ENCODE assay signal across 9 mouse cellular contexts in genomic region chr12:46371747-46372146, GRCm38 (mm10).
A peak's percentile ranks its signal among the peaks of the same experiment; 100 is the strongest.
DNase-seq lines count a peak whose midpoint lies in the region; ATAC-seq lines count a peak whose summit lies in the region.
"Had no signal": no experiment of that assay in that cellular context is flagged by ENCODE, and none has a peak within 500 bp of the region (broad histone marks: within the 10 kb centered on the region; RNA-seq: fewer than 3 reads in every experiment).

No protein-coding gene starts in this region.

- H3K4me1 ChIP-seq in hindbrain, embryonic 12.5 days, result no peaks in the 10 kb centered on the region
- peaks cover 9% of the 10 kb centered on the region for H3K4me1 ChIP-seq in neural tube, embryonic 13.5 days (replicated peaks)
- H3K4me1 ChIP-seq in heart, embryonic 11.5 days (ENCODE audit: control insufficient read depth, insufficient read depth, low read length), result no peaks in the 10 kb centered on the region
- H3K4me1 ChIP-seq: liver, embryonic 13.5 days had no signal

- H3K27ac ChIP-seq in hindbrain, embryonic 12.5 days, result no peak overlapping the region
- H3K27ac ChIP-seq in neural tube, embryonic 13.5 days (replicated peaks), result no peak overlapping the region
- H3K27ac ChIP-seq in heart, embryonic 11.5 days (ENCODE audit: low read depth, low read length), result no peak overlapping the region
- H3K27ac ChIP-seq: liver, embryonic 13.5 days had no signal

- H3K4me3 ChIP-seq in hindbrain, embryonic 12.5 days, result no peak overlapping the region
- no peak overlapping the region for H3K4me3 ChIP-seq in neural tube, embryonic 13.5 days
- H3K4me3 ChIP-seq in heart, embryonic 11.5 days (ENCODE audit: low read depth, low read length), result no peak overlapping the region
- H3K4me3 ChIP-seq: liver, embryonic 13.5 days had no signal

- H3K9me3 ChIP-seq in hindbrain, embryonic 12.5 days (replicated peaks), result no peaks in the 10 kb centered on the region
- H3K9me3 ChIP-seq in neural tube, embryonic 13.5 days, result no peaks in the 10 kb centered on the region
- no peaks in the 10 kb centered on the region for H3K9me3 ChIP-seq in heart, embryonic 11.5 days (replicated peaks; ENCODE audit: control insufficient read depth, low read length)
- H3K9me3 ChIP-seq: liver, embryonic 13.5 days had no signal

- no peak overlapping the region for H3K4me2 ChIP-seq in hindbrain, embryonic 12.5 days (replicated peaks)
- no peak overlapping the region for H3K4me2 ChIP-seq in neural tube, embryonic 13.5 days
- H3K4me2 ChIP-seq in heart, embryonic 11.5 days, result no peak overlapping the region
- H3K4me2 ChIP-seq: liver, embryonic 13.5 days had no signal

- ATAC-seq in hindbrain, embryonic 12.5 days (ENCODE audit: low FRiP score), result peak; percentile 93
- ATAC-seq in neural tube, embryonic 13.5 days (ENCODE audit: low read depth), result peak; percentile 86
- no peak for ATAC-seq in heart, embryonic 11.5 days (replicated peaks; ENCODE audit: insufficient number of reproducible peaks, low FRiP score, low TSS enrichment)

- no peaks in the 10 kb centered on the region for H3K36me3 ChIP-seq in hindbrain, embryonic 12.5 days
- no peaks in the 10 kb centered on the region for H3K36me3 ChIP-seq in neural tube, embryonic 13.5 days
- no peaks in the 10 kb centered on the region for H3K36me3 ChIP-seq in heart, embryonic 11.5 days (ENCODE audit: control insufficient read depth, insufficient read depth, low read length)
- H3K36me3 ChIP-seq: liver, embryonic 13.5 days had no signal

- DNase-seq in retina, postnatal 1 day, result peak; percentile 67
- no peak for DNase-seq in retina, embryonic 14.5 days (ENCODE audit: low spot score)
- peak; percentile 91 to 95 for DNase-seq in cerebellum, postnatal 10 days
- DNase-seq in urinary bladder, postnatal 25 days (ENCODE audit: low spot score), result no peak
- DNase-seq: heart, postnatal 14 days; liver, embryonic 13.5 days had no signal

- WGBS in hindbrain, embryonic 12.5 days, result 42% methylated on average over 3 of the region's 3 CpGs
- WGBS in neural tube, embryonic 13.5 days, result 1% methylated on average over 3 of the region's 3 CpGs
- 63% methylated on average over 3 of the region's 3 CpGs for WGBS in heart, embryonic 11.5 days (ENCODE audit: insufficient replicate concordance)

- no peaks in the 10 kb centered on the region for H3K27me3 ChIP-seq in hindbrain, embryonic 12.5 days
- H3K27me3 ChIP-seq in neural tube, embryonic 13.5 days, result no peaks in the 10 kb centered on the region
- H3K27me3 ChIP-seq in heart, embryonic 11.5 days (ENCODE audit: control insufficient read depth, insufficient read depth, low read length), result no peaks in the 10 kb centered on the region
- H3K27me3 ChIP-seq: liver, embryonic 13.5 days had no signal

- H3K9ac ChIP-seq in hindbrain, embryonic 12.5 days, result no peak overlapping the region
- H3K9ac ChIP-seq in neural tube, embryonic 13.5 days, result no peak overlapping the region
- no peak overlapping the region for H3K9ac ChIP-seq in heart, embryonic 11.5 days (ENCODE audit: low read depth, low read length)
- H3K9ac ChIP-seq: liver, embryonic 13.5 days had no signal

Comparison
In these comparisons a context has a peak if more than half of its experiments do, and no peak if none do; other contexts are left out.
1. DNase-seq: peak in retina, postnatal 1 day (single experiment) and cerebellum, postnatal 10 days (2 of 2); none in retina, embryonic 14.5 days (single experiment) and urinary bladder, postnatal 25 days (single experiment).